Comparison of ENCODE assay signal across 7 mouse cellular contexts in the genomic region with DNA sequence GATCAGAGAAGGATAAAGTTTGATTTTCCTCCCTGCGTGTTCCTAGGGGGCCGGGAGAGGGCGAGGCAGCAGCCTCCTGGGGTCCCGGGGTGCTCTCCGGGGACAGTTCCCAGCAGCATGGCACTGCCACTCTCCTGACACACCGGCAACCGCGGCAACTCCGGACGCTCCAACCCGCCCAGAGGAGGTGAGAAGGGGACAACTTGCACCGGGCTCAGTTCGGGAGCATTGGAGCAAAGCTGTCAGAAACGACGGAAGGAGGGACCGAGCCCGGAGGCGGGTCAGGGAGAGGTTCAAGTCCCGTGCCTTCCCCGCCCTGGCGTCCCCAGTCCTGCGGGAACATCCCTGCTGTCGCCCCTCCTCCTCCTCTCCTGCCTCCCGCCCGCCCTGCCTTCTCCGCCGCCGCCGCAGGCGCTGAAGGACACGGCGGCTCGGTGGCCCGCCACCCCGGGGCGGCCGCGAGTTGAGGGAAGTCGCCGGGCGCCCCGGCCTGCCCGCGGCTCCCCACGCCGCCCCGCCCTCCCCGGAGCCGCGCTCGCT. TPM values are rescaled to one million over a fixed set of nuclear protein-coding genes. Genes with fewer than 3 reads are reported as not detected.
DNase-seq lines count a peak whose midpoint lies in the region; ATAC-seq and TF ChIP-seq lines count a peak whose summit lies in the region.

A gene (plus strand): TSS at position 83 of the 540 bp plus-strand sequence.

- H3K36me3 ChIP-seq in forebrain, embryonic 15.5 days, result no peaks in the 10 kb centered on the region

- peak within 1 kb of the TSS; percentile 90 for H3K27ac ChIP-seq in forebrain, embryonic 15.5 days (replicated peaks)

- H3K27me3 ChIP-seq in Patski, result no peaks in the 10 kb centered on the region
- no peaks in the 10 kb centered on the region for H3K27me3 ChIP-seq in forebrain, embryonic 15.5 days

- H3K9me3 ChIP-seq in forebrain, embryonic 15.5 days, result no peaks in the 10 kb centered on the region

- in situ Hi-C loops in Patski (cut with MboI; ENCODE audit: low pct_unique_long_range_greater_than_20kb), result loop anchor here (5.0 kb wide), 1 partner anchor 201 kb away; no protein-coding TSS in a partner anchor

- ATAC-seq in Patski, result peak; percentile 72
- ATAC-seq in cerebellum, adult (ENCODE audit: insufficient number of reproducible peaks, low FRiP score, low TSS enrichment), result peak; percentile 40
- peak; percentile 86 for ATAC-seq in forebrain, embryonic 15.5 days (replicated peaks)

- peak within 1 kb of the TSS; percentile 76 for H3K4me2 ChIP-seq in forebrain, embryonic 15.5 days (replicated peaks)

- H3K4me1 ChIP-seq in forebrain, embryonic 15.5 days, result peaks cover 27% of the 10 kb centered on the region

- under 1% methylated on average over 42 of the region's 51 CpGs for WGBS in forebrain, embryonic 15.5 days

- H3K4me3 ChIP-seq in forebrain, embryonic 15.5 days, result peak within 1 kb of the TSS; percentile 81

- H3K9ac ChIP-seq in forebrain, embryonic 15.5 days (replicated peaks), result peak within 1 kb of the TSS; percentile 88

- peak; percentile 38 for TF ChIP-seq CTCF in Patski (IDR thresholded peaks at IDR 0.05)

- no peak for DNase-seq in Patski (ENCODE audit: low read depth, low spot score)
- peak; percentile 75 for DNase-seq in heart, postnatal 4 days
- peak; percentile 35 for DNase-seq in layer of hippocampus, adult 9-11 months
- DNase-seq in lung, postnatal 4 days, result peak; percentile 78 to 84
- peak; percentile 42 to 55 for DNase-seq in right cerebral cortex, adult 2 months (ENCODE audit: low spot score in 2 of 2)

- POLR2A ChIA-PET in Patski (lab: Charles Lee), result no interaction called here

- CTCF ChIA-PET in Patski (lab: Charles Lee), result interaction anchor here (1.2 kb wide), 1 partner anchor 77 kb away, joined by 3 read pairs; no protein-coding TSS in a partner anchor

RNA-seq across cellular contexts. Expression of the gene that starts here (rescaled TPM):
- polyA plus RNA-seq in Patski (2021), result not detected
- polyA plus RNA-seq in forebrain, embryonic 15.5 days (2015; fragmentation: Nextera tagmentation; extraction: Ambion mirVana), result not detected in 2 replicates
- not detected for total RNA-seq in heart, postnatal 4 days (2021)

Comparison
In these comparisons a context has a peak if more than half of its experiments do, and no peak if none do; other contexts are left out.
1. Peak in ATAC-seq in Patski; RNA of the gene not detected or under 1 TPM.
2. Peak in ATAC-seq, H3K4me3 ChIP-seq, H3K27ac ChIP-seq, H3K9ac ChIP-seq and H3K4me2 ChIP-seq in forebrain, embryonic 15.5 days; RNA of the gene not detected or under 1 TPM.
3. Peak in DNase-seq in heart, postnatal 4 days; RNA of the gene not detected or under 1 TPM.